Mouse (Mus musculus) liver, postnatal 0 days (tissue): ENCODE measurements around the gene C87436. TPM values are rescaled to one million over a fixed set of nuclear protein-coding genes. Genes with fewer than 3 reads are reported as not detected.
A peak's percentile ranks its signal among the peaks of the same experiment; 100 is the strongest.

ENCODE experiments used
- ATAC-seq: fragments of 200-750 bp; cut with Nextera tagmentation; 2 replicates; pipeline ENCODE4 v1.8.0; 2017; ENCODE audit warnings: mild to moderate bottlenecking, moderate library complexity
- DNase-seq: peaks from one replicate; pipeline ENCODE4 v3.0.0-alpha.2; 2016
- H3K27ac ChIP-seq: fragments of 300-500 bp; sonication (generic); 2 replicates; pipeline ENCODE4 v1.5.1; 2014; ENCODE audit warnings: antibody characterized with exemption, moderate library complexity, mild to moderate bottlenecking, low read depth
- H3K27me3 ChIP-seq: fragments of 300-500 bp; sonication (generic); 2 replicates; pipeline ENCODE4 v1.6.1; 2014; ENCODE audit warnings: low read length, control low read depth, mixed read lengths; ENCODE audit not compliant: insufficient read depth
- H3K36me3 ChIP-seq: fragments of 300-500 bp; sonication (generic); replicated peaks from 2 replicates; pipeline ENCODE4 v1.6.1; 2014; ENCODE audit warnings: mild to moderate bottlenecking, control low read depth, low read length, moderate library complexity, mixed read lengths; ENCODE audit not compliant: insufficient read depth
- H3K4me1 ChIP-seq: fragments of 300-500 bp; sonication (generic); 2 replicates; pipeline ENCODE4 v1.6.1; 2014; ENCODE audit warnings: antibody characterized with exemption, mild to moderate bottlenecking, control low read depth; ENCODE audit not compliant: insufficient read depth
- H3K4me2 ChIP-seq: fragments of 300-500 bp; sonication (generic); 2 replicates; pipeline ENCODE4 v1.6.1; 2014; ENCODE audit warnings: low read depth, mild to moderate bottlenecking, low read length, moderate library complexity, mixed read lengths
- H3K4me3 ChIP-seq: fragments of 300-500 bp; sonication (generic); 2 replicates; pipeline ENCODE4 v1.5.1; 2014; ENCODE audit warnings: low read depth, low read length
- H3K9ac ChIP-seq: fragments of 300-500 bp; sonication (generic); replicated peaks from 2 replicates; pipeline ENCODE4 v1.6.1; 2014; ENCODE audit warnings: mild to moderate bottlenecking, moderate library complexity
- H3K9me3 ChIP-seq: fragments of 300-500 bp; sonication (generic); 2 replicates; pipeline ENCODE4 v1.6.1; 2016; ENCODE audit warnings: mild to moderate bottlenecking, control low read depth, low read length, mixed read lengths
- CTCF ChIP-seq: sonication (generic); IDR thresholded peaks from 2 replicates; pipeline ENCODE4 v1.5.1; 2016; ENCODE audit warnings: antibody characterized with exemption, low read depth
- EP300 ChIP-seq: IDR thresholded peaks from 2 replicates; pipeline ENCODE4 v1.6.1; 2016; ENCODE audit warnings: antibody characterized with exemption, low read depth, mild to moderate bottlenecking
- WGBS: fragments of 180-500 bp; shearing (Covaris S2); extraction: QIAGEN DNeasy Blood & Tissue Kit; methylation state at CpG from one replicate; pipeline ENCODE4 v1.1.7; 2014; ENCODE audit not compliant: insufficient replicate concordance; 5-methylcytosine and 5-hydroxymethylcytosine counted together
- polyA plus RNA-seq: library from polyadenylated mRNA; unstranded; fragments of >200 nt; fragmentation: Nextera tagmentation; extraction: Ambion mirVana; gene quantifications from 2 replicates; pipeline ENCODE4 v1.2.1, GENCODE M21; 2015

The C87436 gene
- polyA plus RNA-seq, 1 experiment from 2014 or later = 9.5 TPM

DNA sequence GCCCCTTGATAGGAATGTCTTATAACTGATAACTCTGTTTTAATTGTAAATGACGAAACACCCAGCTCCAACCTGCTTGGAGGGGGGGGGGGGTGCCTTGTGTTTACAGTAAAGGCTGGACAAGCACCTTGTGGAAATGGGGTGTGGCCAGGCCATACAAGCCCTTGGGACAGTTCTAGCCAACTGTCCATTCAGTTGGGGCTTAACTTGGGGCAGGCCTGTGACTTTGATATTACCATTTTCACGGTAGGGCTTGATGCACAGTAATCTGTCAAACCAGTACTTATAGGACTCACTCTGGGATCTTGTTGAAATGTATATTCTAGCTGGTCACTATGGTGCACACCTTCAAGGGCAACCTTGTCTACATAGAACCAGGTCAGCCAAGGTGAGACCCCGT lies 33.1 kb downstream of the C87436 start:
- TF ChIP-seq CTCF (no peak), EP300 (no peak)
- ATAC-seq (no peak), DNase-seq (no peak)
- Histone ChIP-seq H3K9me3 (no peaks in the 10 kb centered on the region), H3K4me2 (peak overlapping the region; percentile 66), H3K9ac (peak overlapping the region; percentile 39), H3K27me3 (no peaks in the 10 kb centered on the region), H3K4me1 (peaks cover 25% of the 10 kb centered on the region), H3K27ac (peak overlapping the region; percentile 66), H3K4me3 (peak overlapping the region; percentile 52; the same call in 1 of the 2 replicates), H3K36me3 (0 out of 2 replicates have a peak, but pooled peaks cover 13% of the 10 kb centered on the region)
- WGBS = 65% methylated on average over 3 of the region's 3 CpGs

DNA sequence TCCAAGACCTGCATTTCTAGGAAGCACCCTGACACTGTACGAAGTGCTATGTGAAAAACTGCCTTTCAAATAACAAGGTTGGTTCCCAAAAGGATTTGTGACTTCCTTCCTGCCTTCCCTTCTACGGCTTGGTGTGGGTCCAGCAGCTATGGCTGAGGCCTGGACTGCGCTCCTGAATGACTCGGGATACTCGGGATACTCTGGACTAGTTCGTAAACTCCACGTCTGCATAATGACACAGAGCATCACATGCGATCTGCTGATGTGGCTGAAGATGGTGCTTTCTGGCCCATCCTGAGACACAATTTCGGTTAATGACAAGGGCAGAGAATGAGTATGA lies 33.6 kb downstream of the C87436 start:
- Histone ChIP-seq H3K9ac (peak overlapping the region; percentile 39), H3K36me3 (0 out of 2 replicates have a peak, but pooled peaks cover 11% of the 10 kb centered on the region), H3K27me3 (no peaks in the 10 kb centered on the region), H3K27ac (peak overlapping the region; percentile 66), H3K9me3 (no peaks in the 10 kb centered on the region), H3K4me1 (peaks cover 25% of the 10 kb centered on the region), H3K4me2 (peak overlapping the region; percentile 66), H3K4me3 (peak overlapping the region; percentile 52)
- DNase-seq (no peak), ATAC-seq (peak; percentile 45)
- TF ChIP-seq CTCF = no peak
- no peak for TF ChIP-seq EP300
- 11% methylated on average over 9 of the region's 9 CpGs for WGBS

DNA sequence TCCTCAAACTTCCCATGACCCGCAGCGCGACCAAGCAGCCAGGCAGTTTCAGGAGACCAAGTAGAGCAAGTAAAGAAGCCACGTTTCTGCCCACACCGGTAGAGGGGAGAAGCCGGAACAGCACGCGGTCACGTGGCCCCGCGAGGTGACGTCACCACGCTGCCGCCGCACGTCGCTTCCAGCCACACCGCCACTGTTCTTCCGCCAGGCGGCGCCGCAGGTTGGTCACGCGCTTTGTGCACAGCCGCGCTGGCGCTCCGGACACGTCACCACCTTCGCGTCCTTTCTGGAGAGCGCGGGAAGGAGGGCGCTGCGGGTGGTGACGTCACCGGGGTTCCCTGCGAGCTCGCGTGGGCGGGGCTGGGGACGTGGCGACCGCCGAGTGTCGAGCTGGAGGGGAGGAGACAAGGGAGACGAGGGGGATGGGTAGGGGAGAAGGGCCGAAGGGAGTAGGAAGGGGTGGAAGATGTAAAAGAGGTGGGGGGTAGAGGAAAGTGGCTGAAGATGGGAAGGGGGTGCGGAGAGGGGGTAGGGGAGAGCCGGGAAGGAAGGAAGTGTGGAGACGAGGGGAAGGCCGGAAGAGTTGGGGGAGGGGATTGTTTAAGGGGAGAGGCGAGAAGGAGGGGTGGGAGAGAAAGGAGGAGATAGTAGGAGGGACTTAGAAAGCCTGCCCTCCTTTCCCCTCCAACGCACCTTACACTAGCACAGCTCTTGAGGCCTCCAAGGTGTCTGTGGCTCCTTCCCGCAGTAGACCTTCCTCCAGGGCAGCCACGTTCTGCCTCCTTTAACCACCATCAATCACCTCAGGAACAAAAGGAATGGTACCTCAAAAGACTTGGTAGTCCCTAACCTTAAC lies 34.2 kb downstream of the C87436 start:
- H3K27ac ChIP-seq = peak overlapping the region; percentile 89
- no peaks in the 10 kb centered on the region for H3K9me3 ChIP-seq
- no peaks in the 10 kb centered on the region for H3K27me3 ChIP-seq
- peak overlapping the region; percentile 52 for H3K4me3 ChIP-seq
- peak overlapping the region; percentile 72 for H3K9ac ChIP-seq
- TF ChIP-seq CTCF = peak; percentile 100
- TF ChIP-seq EP300 = no peak; the same call in 1 of the 2 replicates
- H3K4me1 ChIP-seq = peaks cover 25% of the 10 kb centered on the region
- 0 out of 2 replicates have a peak, but pooled peaks cover 6% of the 10 kb centered on the region for H3K36me3 ChIP-seq
- peak overlapping the region; percentile 66 for H3K4me2 ChIP-seq
- WGBS = 3% methylated on average over 56 of the region's 56 CpGs
- DNase-seq (peak; percentile 100), ATAC-seq (peak; percentile 95)

DNA sequence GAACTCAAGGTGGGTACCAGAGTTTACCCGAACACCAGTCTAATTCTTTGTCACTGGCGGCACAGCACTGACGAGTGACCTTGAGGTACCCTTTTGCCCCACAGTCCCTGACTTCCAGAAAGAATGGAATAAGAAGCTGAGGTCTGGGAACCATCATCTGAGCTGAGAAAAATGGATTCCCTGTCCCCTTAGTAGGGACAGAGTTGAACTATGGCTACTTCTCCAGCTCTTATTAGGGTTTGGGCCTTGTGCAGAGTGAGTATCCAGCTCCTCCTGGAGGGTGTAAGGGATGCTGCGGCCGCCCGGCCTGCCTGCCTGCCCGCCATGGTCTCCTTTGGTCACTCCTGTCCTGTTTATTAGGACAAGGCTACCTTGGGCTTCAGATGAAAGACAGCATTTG lies 34.9 kb downstream of the C87436 start:
- Histone ChIP-seq H3K4me2 (peak overlapping the region; percentile 66), H3K9ac (peak overlapping the region; percentile 72), H3K9me3 (no peaks in the 10 kb centered on the region), H3K4me1 (peaks cover 25% of the 10 kb centered on the region), H3K27me3 (no peaks in the 10 kb centered on the region), H3K36me3 (0 out of 2 replicates have a peak, but pooled peaks cover 4% of the 10 kb centered on the region), H3K4me3 (peak overlapping the region; percentile 52), H3K27ac (peak overlapping the region; percentile 89)
- no peak for TF ChIP-seq CTCF
- no peak for TF ChIP-seq EP300
- WGBS = 64% methylated on average over 7 of the region's 7 CpGs
- ATAC-seq (no peak), DNase-seq (no peak)

DNA sequence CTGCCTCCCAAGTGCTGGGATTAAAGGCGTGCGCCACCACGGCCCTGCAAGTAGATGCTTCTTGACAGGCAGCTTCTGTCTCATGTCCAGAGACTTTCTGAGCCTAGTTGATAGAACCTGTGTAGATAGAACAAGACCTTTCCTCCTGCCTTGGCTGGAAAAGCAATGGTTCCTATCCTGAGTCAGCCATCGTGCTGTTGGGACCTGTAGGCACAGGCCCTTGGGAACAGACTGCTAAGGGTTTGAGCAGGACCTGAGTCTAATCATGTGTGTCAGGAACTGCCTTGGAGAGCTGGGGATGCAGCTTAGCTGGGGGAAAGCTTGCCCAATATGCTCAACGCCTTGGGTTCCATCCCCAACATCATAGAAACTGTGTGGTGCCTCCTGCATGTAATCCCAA lies 35.9 kb downstream of the C87436 start:
- H3K4me1 ChIP-seq = peaks cover 35% of the 10 kb centered on the region
- no peak overlapping the region for H3K4me3 ChIP-seq
- 0 out of 2 replicates have a peak, but pooled peaks cover 4% of the 10 kb centered on the region for H3K36me3 ChIP-seq
- DNase-seq = no peak
- H3K27ac ChIP-seq = no peak overlapping the region
- WGBS = 87% methylated on average over 5 of the region's 5 CpGs
- TF ChIP-seq CTCF (no peak), EP300 (no peak)
- no peaks in the 10 kb centered on the region for H3K9me3 ChIP-seq
- no peak overlapping the region for H3K9ac ChIP-seq
- H3K4me2 ChIP-seq = no peak overlapping the region
- ATAC-seq = no peak
- H3K27me3 ChIP-seq = no peaks in the 10 kb centered on the region

DNA sequence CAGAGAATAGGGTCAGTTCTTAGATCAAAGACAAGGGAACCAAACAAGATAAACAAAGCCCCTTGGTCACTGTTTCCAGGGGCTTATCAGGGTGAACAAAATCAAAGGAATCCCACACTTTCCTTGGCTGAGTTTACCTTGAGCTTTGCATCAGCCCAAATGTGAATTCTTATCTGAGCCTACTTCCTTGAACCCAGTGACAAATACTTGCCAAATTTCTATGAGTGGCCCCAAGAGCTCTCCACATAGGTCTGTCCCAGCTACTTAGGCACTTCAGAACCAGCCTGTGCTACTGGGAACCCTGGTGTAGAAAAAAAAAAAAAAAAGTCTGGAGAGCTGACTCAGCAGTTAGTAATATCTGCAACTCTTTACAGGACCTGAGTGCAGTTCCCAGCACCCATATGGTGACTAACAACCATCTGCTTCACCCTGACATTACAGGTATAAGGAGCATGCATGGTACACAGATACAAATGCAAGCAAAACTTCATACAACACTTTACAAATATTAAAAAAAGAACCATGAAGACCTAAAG lies 36.5 kb downstream of the C87436 start:
- no peak for DNase-seq
- Histone ChIP-seq H3K9ac (no peak overlapping the region), H3K27me3 (no peaks in the 10 kb centered on the region), H3K4me2 (no peak overlapping the region), H3K4me1 (peaks cover 41% of the 10 kb centered on the region), H3K9me3 (no peaks in the 10 kb centered on the region), H3K36me3 (0 out of 2 replicates have a peak, but pooled peaks cover 4% of the 10 kb centered on the region), H3K4me3 (no peak overlapping the region), H3K27ac (peak overlapping the region; percentile 45; the same call in 1 of the 2 replicates)
- TF ChIP-seq EP300 (no peak), CTCF (no peak)
- ATAC-seq = no peak
